Mouse (Mus musculus) C2C12 (cell line): ENCODE measurements at regions not wholly inside any gene's neighbourhood (a gene's known extent, or its start where the extent isn't known, plus 50 kb on each side); places are given as distances from the start of the nearest gene placed in this dataset.

Experiments used
- H3K27me3 ChIP-seq: one replicate; pipeline ENCODE4 v1.6.1; 2011; ENCODE audit not compliant: control insufficient read depth, insufficient read depth, insufficient read length
- H3K36me3 ChIP-seq: one replicate; pipeline ENCODE4 v1.6.1; 2011; ENCODE audit not compliant: control insufficient read depth, insufficient read depth
- H3K4me3 ChIP-seq: one replicate; pipeline ENCODE4 v1.5.1; 2011; ENCODE audit warnings: mild to moderate bottlenecking, control low read depth; ENCODE audit not compliant: poor library complexity, insufficient read depth, severe bottlenecking
- H3K79me2 ChIP-seq: one replicate; pipeline ENCODE4 v1.6.1; 2011; ENCODE audit not compliant: control insufficient read depth, insufficient read depth
- H3K79me3 ChIP-seq: one replicate; pipeline ENCODE4 v1.6.1; 2011; ENCODE audit warnings: low read depth, control low read depth
- H3ac ChIP-seq: one replicate; pipeline ENCODE3; 2011; ENCODE audit warnings: low read depth; ENCODE audit not compliant: control insufficient read depth, insufficient read length
- CEBPB ChIP-seq: IDR thresholded peaks from one replicate; pipeline ENCODE4 v1.6.1; 2011; ENCODE audit warnings: low read depth, mild to moderate bottlenecking, control low read depth, moderate library complexity
- CTCF ChIP-seq: IDR thresholded peaks from one replicate; pipeline ENCODE4 v1.5.1; 2011; ENCODE audit not compliant: control insufficient read depth, insufficient read depth, insufficient read length
- FOSL1 ChIP-seq: IDR thresholded peaks from one replicate; pipeline ENCODE4 v1.8.0; 2011; ENCODE audit warnings: mild to moderate bottlenecking, low read length; ENCODE audit not compliant: poor library complexity, insufficient read depth, severe bottlenecking
- MAX ChIP-seq: IDR thresholded peaks from one replicate; pipeline ENCODE4 v1.6.1; 2011; ENCODE audit warnings: mild to moderate bottlenecking, control low read depth
- MYOD1 ChIP-seq: IDR thresholded peaks from one replicate; pipeline ENCODE4 v1.6.1; 2011; ENCODE audit warnings: low read depth; ENCODE audit not compliant: control insufficient read depth, insufficient read length
- MYOG ChIP-seq: IDR thresholded peaks from one replicate; pipeline ENCODE4 v1.6.1; 2011; ENCODE audit not compliant: control insufficient read depth, insufficient read length; ENCODE audit errors: extremely low read depth
- USF1 ChIP-seq: IDR thresholded peaks from one replicate; pipeline ENCODE4 v1.6.1; 2011; ENCODE audit warnings: low read depth, mild to moderate bottlenecking, control low read depth, moderate library complexity

DNA sequence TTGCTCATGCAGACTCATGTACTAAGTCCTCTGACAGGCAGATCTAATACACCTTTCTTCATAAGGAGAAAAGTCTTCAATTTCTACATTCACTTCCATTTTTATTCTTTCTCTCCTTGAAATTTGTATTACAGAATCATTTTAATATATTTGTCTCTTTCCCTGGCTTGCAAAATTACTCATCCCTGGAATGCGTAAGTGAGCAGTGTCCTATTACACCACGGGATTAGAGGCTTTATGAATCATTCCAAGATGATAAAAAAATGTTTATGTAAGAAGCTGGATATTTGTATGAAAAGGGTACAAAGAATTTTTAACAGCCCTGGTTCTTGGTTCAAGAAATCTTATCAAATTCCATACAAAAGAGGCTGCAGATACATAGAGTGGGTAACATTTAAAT, 83.6 kb upstream of the Mbnl1 start:
- no peak overlapping the region for H3ac ChIP-seq
- H3K36me3 ChIP-seq: no peaks in the 10 kb centered on the region
- no peaks in the 10 kb centered on the region for H3K79me3 ChIP-seq
- H3K79me2 ChIP-seq: no peaks in the 10 kb centered on the region
- H3K4me3 ChIP-seq: no peak overlapping the region
- TF ChIP-seq FOSL1 (peak; percentile 88), MAX (no peak), CEBPB (peak; percentile 35), USF1 (peak; percentile 15)
- H3K27me3 ChIP-seq: no peaks in the 10 kb centered on the region

DNA sequence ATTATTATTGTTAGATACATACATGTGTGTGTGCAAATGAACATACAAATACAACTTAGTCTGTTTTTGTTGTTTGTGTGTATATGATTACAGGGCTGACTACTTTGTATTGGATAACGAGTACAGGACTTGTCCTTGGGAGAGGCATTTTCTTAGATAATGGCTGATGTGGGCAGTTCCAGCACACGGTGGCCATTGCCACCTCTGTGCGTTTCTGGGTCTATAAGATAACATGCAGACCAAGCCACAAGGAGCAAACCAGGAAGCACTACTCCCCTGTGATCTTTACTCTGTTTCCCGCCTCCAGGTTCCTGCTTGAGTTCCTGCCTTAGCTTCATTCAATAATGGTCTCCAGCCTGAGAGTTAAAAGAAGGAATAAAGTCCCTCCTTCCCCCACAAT, 77.3 kb upstream of the Mbnl1 start:
- no peaks in the 10 kb centered on the region for H3K36me3 ChIP-seq
- no peaks in the 10 kb centered on the region for H3K79me3 ChIP-seq
- H3K79me2 ChIP-seq: no peaks in the 10 kb centered on the region
- TF ChIP-seq MYOD1 (no peak), MYOG (no peak), MAX (no peak), CEBPB (no peak), CTCF (no peak), FOSL1 (no peak), USF1 (no peak)
- H3K27me3 ChIP-seq: no peaks in the 10 kb centered on the region
- no peak overlapping the region for H3ac ChIP-seq
- H3K4me3 ChIP-seq: no peak overlapping the region

DNA sequence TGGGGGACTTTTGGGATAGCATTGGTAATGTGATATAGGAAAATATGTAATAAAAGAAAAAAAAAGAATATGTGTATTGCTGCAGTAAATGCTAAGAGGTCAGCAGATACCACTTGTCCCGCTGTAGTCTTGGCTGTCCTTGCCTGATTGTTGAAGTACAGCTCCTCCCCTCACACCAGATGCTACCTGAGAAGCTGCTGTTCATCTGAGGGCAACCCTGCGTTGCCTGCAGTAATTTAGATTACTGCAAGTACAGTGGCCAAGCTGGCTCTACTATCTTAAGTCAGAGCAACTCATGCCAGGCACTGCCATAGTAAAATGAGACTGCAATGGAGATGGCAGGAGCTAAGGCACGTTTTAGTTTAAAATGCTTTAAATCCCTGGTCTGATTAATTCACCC, 75.7 kb upstream of the Mbnl1 start:
- no peaks in the 10 kb centered on the region for H3K27me3 ChIP-seq
- H3K79me3 ChIP-seq: no peaks in the 10 kb centered on the region
- no peaks in the 10 kb centered on the region for H3K36me3 ChIP-seq
- TF ChIP-seq MAX (no peak), FOSL1 (no peak), MYOD1 (no peak), CTCF (no peak), MYOG (no peak), CEBPB (no peak), USF1 (no peak)
- H3K4me3 ChIP-seq: no peak overlapping the region
- H3K79me2 ChIP-seq: no peaks in the 10 kb centered on the region
- H3ac ChIP-seq: no peak overlapping the region

DNA sequence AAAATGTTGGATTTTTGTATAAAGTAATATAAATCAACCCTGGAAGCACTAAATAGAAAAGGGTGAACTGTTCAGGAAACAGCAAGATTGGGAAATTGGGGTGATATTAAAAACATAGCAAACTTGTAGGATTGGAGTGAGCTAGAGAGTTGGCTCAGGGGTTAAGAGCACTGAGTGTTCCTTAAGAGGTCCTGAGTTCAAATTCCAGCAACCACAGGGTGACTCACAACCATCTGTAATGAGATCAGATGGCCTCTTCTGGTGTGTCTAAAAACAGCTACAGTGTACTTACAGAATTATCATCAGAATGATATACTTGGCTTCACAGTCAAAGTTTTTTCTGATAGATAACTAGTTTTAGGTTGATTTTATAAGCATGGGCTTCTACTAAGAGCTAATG, 73.8 kb upstream of the Mbnl1 start:
- no peak for TF ChIP-seq FOSL1
- no peak for TF ChIP-seq MAX
- no peak for TF ChIP-seq USF1
- TF ChIP-seq MYOG: no peak
- Histone ChIP-seq H3K27me3 (no peaks in the 10 kb centered on the region), H3ac (no peak overlapping the region), H3K79me2 (no peaks in the 10 kb centered on the region), H3K79me3 (no peaks in the 10 kb centered on the region), H3K36me3 (no peaks in the 10 kb centered on the region), H3K4me3 (no peak overlapping the region)

DNA sequence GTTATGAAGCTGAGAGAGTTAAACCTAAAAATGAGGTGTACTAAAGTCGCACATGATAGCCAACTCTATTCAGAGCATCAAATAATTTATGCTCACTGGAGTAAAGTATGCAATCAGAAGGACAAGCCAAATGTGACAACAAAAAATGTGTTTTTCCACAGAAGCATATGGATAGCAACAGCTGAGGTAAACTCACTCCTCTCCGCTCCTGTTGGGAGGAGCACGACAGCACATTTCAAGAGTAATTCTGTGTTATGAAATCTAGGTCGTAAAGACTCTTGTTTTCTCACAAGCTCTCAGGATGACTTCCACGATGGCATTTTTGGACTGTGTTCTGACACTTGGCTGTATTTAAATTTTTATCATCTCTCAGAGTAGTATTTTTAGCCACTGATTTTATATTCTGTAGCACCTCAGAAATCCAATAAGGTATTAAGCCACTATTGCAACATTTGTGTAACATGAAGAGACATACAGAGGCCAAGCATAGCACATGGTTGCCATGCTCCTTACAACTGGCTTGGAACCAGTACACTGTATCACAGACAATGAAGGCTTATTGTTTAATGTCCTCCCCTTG, 70.3 kb upstream of the Mbnl1 start:
- H3K36me3 ChIP-seq: no peaks in the 10 kb centered on the region
- no peaks in the 10 kb centered on the region for H3K79me2 ChIP-seq
- H3K4me3 ChIP-seq: no peak overlapping the region
- TF ChIP-seq MYOD1 (peak; percentile 62), MAX (no peak), CEBPB (no peak), FOSL1 (no peak), USF1 (no peak), CTCF (no peak), MYOG (no peak)
- no peaks in the 10 kb centered on the region for H3K27me3 ChIP-seq
- H3ac ChIP-seq: no peak overlapping the region
- no peaks in the 10 kb centered on the region for H3K79me3 ChIP-seq

DNA sequence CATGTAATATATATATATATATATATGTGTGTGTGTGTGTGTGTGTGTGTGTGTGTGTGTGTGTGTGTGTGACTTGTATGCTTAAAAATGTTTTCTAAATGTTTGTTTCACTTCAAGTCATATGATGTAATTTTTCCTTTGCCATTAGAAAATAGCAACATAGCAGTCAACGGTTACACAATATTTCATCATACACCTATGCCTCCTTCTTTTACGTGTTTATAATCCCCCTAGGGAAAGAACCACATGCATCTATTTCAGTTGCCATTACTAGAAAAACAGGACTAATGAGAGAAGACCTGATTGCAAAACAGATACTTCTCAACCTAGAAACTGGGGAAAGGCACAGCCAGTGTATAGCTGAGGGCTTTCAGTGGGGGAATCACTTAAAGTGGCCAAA, 65.2 kb upstream of the Mbnl1 start:
- H3K79me2 ChIP-seq: no peaks in the 10 kb centered on the region
- H3K4me3 ChIP-seq: no peak overlapping the region
- H3K36me3 ChIP-seq: no peaks in the 10 kb centered on the region
- no peaks in the 10 kb centered on the region for H3K79me3 ChIP-seq
- H3K27me3 ChIP-seq: no peaks in the 10 kb centered on the region
- no peak overlapping the region for H3ac ChIP-seq
- TF ChIP-seq MYOG (no peak), MAX (no peak), FOSL1 (no peak), CTCF (no peak), USF1 (no peak), CEBPB (peak; percentile 16)
